Mouse (Mus musculus): ENCODE data around the gene Wdr24. TPM values are rescaled to one million over a fixed set of nuclear protein-coding genes. Genes with fewer than 3 reads are reported as not detected.

Wdr24 gene
- polyA plus RNA-seq, 1 experiment: not detected

GRCm38 (mm10) chr17:25827546-25828222 lies 4.3 kb downstream of the Wdr24 start:
- Histone ChIP-seq H3K27ac (ENCODE audit: insufficient read depth, low read depth, low read length) (no peak overlapping the region), H3K4me3 (ENCODE audit: insufficient read depth, low read depth, low read length) (no peak overlapping the region), H3K4me1 (ENCODE audit: control insufficient read depth, insufficient read depth, low read length) (peaks cover 70% of the 10 kb centered on the region)
- no peak for TF ChIP-seq CTCF (IDR thresholded peaks at IDR 0.05; ENCODE audit: insufficient read depth, low read depth, low read length)
- no peak for TF ChIP-seq POLR2A (IDR thresholded peaks at IDR 0.05; ENCODE audit: insufficient read depth, low read depth, low read length)
- WGBS: 90% methylated on average over 22 of the region's 22 CpGs

GRCm38 (mm10) chr17:25828223-25828594 lies 4.8 kb downstream of the Wdr24 start:
- WGBS: 70% methylated on average over 8 of the region's 8 CpGs
- peak overlapping the region; percentile 81; the same call in 1 of the 2 replicates for H3K27ac ChIP-seq (ENCODE audit: insufficient read depth, low read depth, low read length)
- TF ChIP-seq CTCF (IDR thresholded peaks at IDR 0.05; ENCODE audit: insufficient read depth, low read depth, low read length): no peak
- TF ChIP-seq POLR2A (IDR thresholded peaks at IDR 0.05; ENCODE audit: insufficient read depth, low read depth, low read length): no peak
- H3K4me1 ChIP-seq (ENCODE audit: control insufficient read depth, insufficient read depth, low read length): peaks cover 70% of the 10 kb centered on the region
- peak overlapping the region; percentile 75 for H3K4me3 ChIP-seq (ENCODE audit: insufficient read depth, low read depth, low read length)

- peaks cover 72% of the 10 kb centered on the region for H3K4me1 ChIP-seq (ENCODE audit: control insufficient read depth, insufficient read depth, low read length)
- peak within 1 kb of the TSS; percentile 81 for H3K27ac ChIP-seq (ENCODE audit: insufficient read depth, low read depth, low read length)
- TF ChIP-seq CTCF (IDR thresholded peaks at IDR 0.05; ENCODE audit: insufficient read depth, low read depth, low read length) (no peak), POLR2A (IDR thresholded peaks at IDR 0.05; ENCODE audit: insufficient read depth, low read depth, low read length) (peak; percentile 79)
- peak within 1 kb of the TSS; percentile 75 for H3K4me3 ChIP-seq (ENCODE audit: insufficient read depth, low read depth, low read length)
- WGBS: under 1% methylated on average over 32 of the region's 32 CpGs
Measured at GRCm38 (mm10) chr17:25828712-25829557, 5.5 kb downstream of the Wdr24 start, which contains the start of gene Jmjd8. Jmjd8 (plus strand) TSS chr17:25828867.

GRCm38 (mm10) chr17:25829558-25830017 lies 6.2 kb downstream of the Wdr24 start:
- Histone ChIP-seq H3K27ac (ENCODE audit: insufficient read depth, low read depth, low read length) (peak overlapping the region; percentile 81; the same call in 1 of the 2 replicates), H3K4me1 (ENCODE audit: control insufficient read depth, insufficient read depth, low read length) (peaks cover 72% of the 10 kb centered on the region), H3K4me3 (ENCODE audit: insufficient read depth, low read depth, low read length) (peak overlapping the region; percentile 75)
- WGBS: 30% methylated on average over 8 of the region's 8 CpGs
- no peak for TF ChIP-seq CTCF (IDR thresholded peaks at IDR 0.05; ENCODE audit: insufficient read depth, low read depth, low read length)
- TF ChIP-seq POLR2A (IDR thresholded peaks at IDR 0.05; ENCODE audit: insufficient read depth, low read depth, low read length): no peak

- no peak overlapping the region for H3K27ac ChIP-seq (ENCODE audit: insufficient read depth, low read depth, low read length)
- TF ChIP-seq POLR2A (IDR thresholded peaks at IDR 0.05; ENCODE audit: insufficient read depth, low read depth, low read length) (no peak), CTCF (IDR thresholded peaks at IDR 0.05; ENCODE audit: insufficient read depth, low read depth, low read length) (no peak)
- whole genome bisulfite sequencing: 79% methylated on average over 4 of the region's 4 CpGs
- H3K4me1 ChIP-seq (ENCODE audit: control insufficient read depth, insufficient read depth, low read length): peaks cover 72% of the 10 kb centered on the region
- H3K4me3 ChIP-seq (ENCODE audit: insufficient read depth, low read depth, low read length): no peak overlapping the region
Measured at GRCm38 (mm10) chr17:25830200-25830753, 6.8 kb downstream of the Wdr24 start.

- Histone ChIP-seq H3K27ac (ENCODE audit: insufficient read depth, low read depth, low read length) (no peak overlapping the region), H3K4me3 (ENCODE audit: insufficient read depth, low read depth, low read length) (no peak overlapping the region), H3K4me1 (ENCODE audit: control insufficient read depth, insufficient read depth, low read length) (peaks cover 72% of the 10 kb centered on the region)
- WGBS: 84% methylated on average over 14 of the region's 14 CpGs
- no peak for TF ChIP-seq CTCF (IDR thresholded peaks at IDR 0.05; ENCODE audit: insufficient read depth, low read depth, low read length)
Measured at GRCm38 (mm10) chr17:25830806-25831431, 7.5 kb downstream of the Wdr24 start.

GRCm38 (mm10) chr17:25831451-25832281 lies 8.2 kb downstream of the Wdr24 start:
- H3K4me1 ChIP-seq (ENCODE audit: control insufficient read depth, insufficient read depth, low read length): peaks cover 73% of the 10 kb centered on the region
- H3K4me3 ChIP-seq (ENCODE audit: insufficient read depth, low read depth, low read length): peak overlapping the region; percentile 76
- 43% methylated on average over 21 of the region's 21 CpGs for WGBS
- H3K27ac ChIP-seq (ENCODE audit: insufficient read depth, low read depth, low read length): no peak overlapping the region
- TF ChIP-seq POLR2A (IDR thresholded peaks at IDR 0.05; ENCODE audit: insufficient read depth, low read depth, low read length) (no peak), CTCF (IDR thresholded peaks at IDR 0.05; ENCODE audit: insufficient read depth, low read depth, low read length) (no peak)
